Mouse (Mus musculus): ENCODE measurements around the gene Kctd18.
"Not testable (repeated sequence)": the region's sequence is repeated elsewhere in the genome, so short reads cannot be mapped to it uniquely, and the experiment has no call there.

Gene Kctd18

GRCm38 (mm10) chr1:58018856-58019255, at the start of gene Kctd18:
Kctd18 (minus strand) TSS chr1:58018956.
- no peak for DNase-seq (ENCODE audit: low spot score in 2 of 2)

GRCm38 (mm10) chr1:58065606-58066005, 46.9 kb upstream of the Kctd18 start:
- DNase-seq (ENCODE audit: low spot score in 2 of 2): no peak

GRCm38 (mm10) chr1:58065151-58065550, 46.4 kb upstream of the Kctd18 start:
- no peak for DNase-seq (ENCODE audit: low spot score in 2 of 2)

GRCm38 (mm10) chr1:58062131-58062530, 43.4 kb upstream of the Kctd18 start:
- DNase-seq (ENCODE audit: low spot score in 2 of 2): no peak

GRCm38 (mm10) chr1:58058846-58059245, 40.1 kb upstream of the Kctd18 start:
- no peak for DNase-seq (ENCODE audit: low spot score in 2 of 2)

GRCm38 (mm10) chr1:58056939-58057338, 38.2 kb upstream of the Kctd18 start:
- no peak for DNase-seq (ENCODE audit: low spot score in 2 of 2)

- DNase-seq (ENCODE audit: low spot score in 2 of 2): no peak
Measured at GRCm38 (mm10) chr1:58056074-58056807, 37.5 kb upstream of the Kctd18 start.

GRCm38 (mm10) chr1:58055598-58055997, 36.8 kb upstream of the Kctd18 start:
- DNase-seq (ENCODE audit: low spot score in 2 of 2): no peak

- no peak for DNase-seq (ENCODE audit: low spot score in 2 of 2)
Measured at GRCm38 (mm10) chr1:58049126-58049525, 30.4 kb upstream of the Kctd18 start.

- no peak for DNase-seq (ENCODE audit: low spot score in 2 of 2)
Measured at GRCm38 (mm10) chr1:58046721-58047290, 28.1 kb upstream of the Kctd18 start.

- DNase-seq (ENCODE audit: low spot score in 2 of 2): no peak
Measured at GRCm38 (mm10) chr1:58045546-58045945, 26.8 kb upstream of the Kctd18 start.

- no peak for DNase-seq (ENCODE audit: low spot score in 2 of 2)
Measured at GRCm38 (mm10) chr1:58045076-58045475, 26.3 kb upstream of the Kctd18 start.

GRCm38 (mm10) chr1:58037306-58037705, 18.6 kb upstream of the Kctd18 start:
- not testable (repeated sequence) for DNase-seq (ENCODE audit: low spot score in 2 of 2)

GRCm38 (mm10) chr1:58031160-58031769, 12.5 kb upstream of the Kctd18 start:
- DNase-seq (ENCODE audit: low spot score in 2 of 2): peak; percentile 28 to 61

- DNase-seq (ENCODE audit: low spot score in 2 of 2): peak; percentile 58 to 85
Measured at GRCm38 (mm10) chr1:58030156-58030871, 11.6 kb upstream of the Kctd18 start.

- DNase-seq (ENCODE audit: low spot score in 2 of 2): peak; percentile 62 to 78
Measured at GRCm38 (mm10) chr1:58029636-58030117, 10.9 kb upstream of the Kctd18 start, which contains the start of gene Aox1. Aox1 (plus strand) TSS chr1:58029931.

- no peak for DNase-seq (ENCODE audit: low spot score in 2 of 2)
Measured at GRCm38 (mm10) chr1:58027707-58028106, 9.0 kb upstream of the Kctd18 start.

- not testable (repeated sequence) for DNase-seq (ENCODE audit: low spot score in 2 of 2)
Measured at GRCm38 (mm10) chr1:58006388-58006787, 12.4 kb downstream of the Kctd18 start.

GRCm38 (mm10) chr1:57998146-57998545, 20.6 kb downstream of the Kctd18 start:
- peak in 1 of 2 experiments; percentile 3 for DNase-seq (ENCODE audit: low spot score in 2 of 2)

GRCm38 (mm10) chr1:57996133-57996615, 22.6 kb downstream of the Kctd18 start:
- no peak for DNase-seq (ENCODE audit: low spot score in 2 of 2)

GRCm38 (mm10) chr1:57995432-57996132, 23.2 kb downstream of the Kctd18 start, which contains the start of gene Sgo2a:
Sgo2a (plus strand) TSS chr1:57995971.
- peak; percentile 84 to 90 for DNase-seq (ENCODE audit: low spot score in 2 of 2)

Data from urinary bladder, postnatal 36 days (tissue).